Mouse (Mus musculus) neural tube, embryonic 11.5 days (tissue): Measurements from ENCODE around the gene Sprr2a1. TPM values are rescaled to one million over a fixed set of nuclear protein-coding genes. Genes with fewer than 3 reads are reported as not detected.
"Not testable (repeated sequence)": the region's sequence is repeated elsewhere in the genome, so short reads cannot be mapped to it uniquely, and the experiment has no call there.

ENCODE experiments used
- ATAC-seq: fragments of 200-750 bp; cut with Nextera tagmentation; 2 replicates; pipeline ENCODE4 v1.8.0; 2017; ENCODE audit warnings: moderate number of reproducible peaks, mild to moderate bottlenecking, moderate TSS enrichment, moderate library complexity; ENCODE audit not compliant: insufficient read depth, low FRiP score, low TSS enrichment
- DNase-seq: peaks from one replicate; pipeline ENCODE4 v3.0.0-alpha.2; 2015; ENCODE audit warnings: low spot score
- H3K27ac ChIP-seq: fragments of 300-500 bp; sonication (generic); 2 replicates; pipeline ENCODE4 v1.5.1; 2014; ENCODE audit warnings: low read depth, mild to moderate bottlenecking, low read length
- H3K27me3 ChIP-seq: fragments of 300-500 bp; sonication (generic); 2 replicates; pipeline ENCODE4 v1.6.1; 2014; ENCODE audit warnings: mild to moderate bottlenecking, low read length, mixed read lengths; ENCODE audit not compliant: control insufficient read depth, insufficient read depth
- H3K36me3 ChIP-seq: fragments of 300-500 bp; sonication (generic); 2 replicates; pipeline ENCODE4 v1.6.1; 2014; ENCODE audit warnings: mild to moderate bottlenecking, low read length, moderate library complexity, mixed read lengths; ENCODE audit not compliant: control insufficient read depth, insufficient read depth
- H3K4me1 ChIP-seq: fragments of 300-500 bp; sonication (generic); 2 replicates; pipeline ENCODE4 v1.6.1; 2014; ENCODE audit warnings: low read length, mixed read lengths; ENCODE audit not compliant: control insufficient read depth, insufficient read depth
- H3K4me2 ChIP-seq: fragments of 300-500 bp; sonication (generic); 2 replicates; pipeline ENCODE4 v1.6.1; 2014; ENCODE audit warnings: low read depth, mild to moderate bottlenecking, moderate library complexity
- H3K4me3 ChIP-seq: fragments of 300-500 bp; sonication (generic); 2 replicates; pipeline ENCODE4 v1.5.1; 2014; ENCODE audit warnings: low read depth, low read length
- H3K9ac ChIP-seq: fragments of 300-500 bp; sonication (generic); 2 replicates; pipeline ENCODE4 v1.6.1; 2014; ENCODE audit warnings: mild to moderate bottlenecking, low read length
- H3K9me3 ChIP-seq: fragments of 300-500 bp; sonication (generic); 2 replicates; pipeline ENCODE4 v1.6.1; 2016; ENCODE audit warnings: low read length; ENCODE audit not compliant: control insufficient read depth
- WGBS: fragments of 180-500 bp; shearing (Covaris S2); extraction: QIAGEN DNeasy Blood & Tissue Kit; methylation state at CpG from one replicate; pipeline ENCODE4 v1.1.7; 2014; 5-methylcytosine and 5-hydroxymethylcytosine counted together
- polyA plus RNA-seq: library from polyadenylated mRNA; unstranded; fragments of >200 nt; fragmentation: Nextera tagmentation; extraction: Ambion mirVana; gene quantifications from 2 replicates; pipeline ENCODE4 v1.2.1, GENCODE M21; 2014

Gene Sprr2a1
- polyA plus RNA-seq, 1 experiment from 2014 or later = not detected

DNA sequence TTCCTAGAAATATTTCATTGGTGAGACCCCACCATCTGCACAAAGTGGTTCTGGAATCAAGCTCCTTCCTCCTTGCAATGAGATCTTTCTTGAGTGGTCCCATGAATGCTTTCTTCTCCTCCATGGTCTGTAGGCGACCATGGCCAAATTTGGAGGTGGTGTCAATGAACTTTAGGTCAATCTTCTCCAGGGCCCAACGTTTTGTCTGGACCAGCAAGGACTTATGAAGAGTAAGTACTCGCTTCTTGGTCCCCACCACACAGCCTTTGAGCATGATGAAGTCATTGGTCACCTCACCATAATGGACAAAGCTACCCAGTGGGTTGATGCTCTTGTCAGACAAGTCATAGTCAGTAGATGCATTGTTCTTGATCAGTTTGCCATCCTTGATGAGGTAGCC, 11.8 kb downstream of the Sprr2a1 start:
- ATAC-seq = not testable (repeated sequence)

DNA sequence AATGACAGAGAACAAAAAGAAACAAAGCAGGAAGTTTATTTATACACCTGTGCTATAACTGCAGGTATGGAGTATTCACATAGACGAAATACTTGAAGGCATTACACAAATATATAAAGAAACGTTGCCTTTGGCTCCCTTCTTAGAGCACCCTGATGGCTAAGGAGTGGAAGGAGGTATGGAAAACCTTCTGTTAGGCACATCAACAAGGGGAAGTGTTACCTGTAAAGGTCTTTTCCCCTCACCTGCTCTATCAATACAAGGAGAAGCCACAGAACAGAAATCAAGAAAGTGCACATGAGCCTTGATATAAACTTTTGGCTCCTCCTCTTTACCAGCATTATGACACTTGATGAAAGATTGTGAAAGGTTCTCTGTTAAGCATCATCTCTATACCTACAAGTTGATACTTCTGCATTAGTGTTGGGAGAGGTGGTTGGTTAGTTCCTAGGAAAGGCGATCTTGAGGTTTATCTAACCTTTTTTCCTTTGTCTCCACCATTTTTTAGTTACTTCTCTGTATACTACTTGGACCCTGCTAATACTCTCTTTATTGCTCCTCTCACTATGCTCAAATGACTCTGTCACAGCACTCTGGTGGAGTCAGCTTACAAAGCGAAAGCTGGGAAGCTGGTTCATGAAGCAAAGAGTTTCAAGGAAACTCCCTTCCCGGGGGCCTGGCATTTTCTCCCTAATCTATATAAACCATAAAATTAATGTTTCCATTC, 21.0 kb downstream of the Sprr2a1 start:
- H3K9me3 ChIP-seq, DNase-seq, H3K4me2 ChIP-seq, ATAC-seq, H3K27ac ChIP-seq, H3K4me1 ChIP-seq, H3K4me3 ChIP-seq, H3K9ac ChIP-seq, H3K27me3 ChIP-seq, H3K36me3 ChIP-seq: not testable (repeated sequence)
- WGBS = no CpG with 5 or more reads among the region's 5 CpGs

More for the DNA sequence above, 11.8 kb downstream of the Sprr2a1 start:
- DNase-seq, H3K4me1 ChIP-seq, H3K27me3 ChIP-seq, H3K36me3 ChIP-seq, H3K9me3 ChIP-seq, H3K4me2 ChIP-seq, H3K4me3 ChIP-seq, H3K9ac ChIP-seq, H3K27ac ChIP-seq: not testable (repeated sequence)
- 82% methylated on average over 3 of the region's 3 CpGs for WGBS

DNA sequence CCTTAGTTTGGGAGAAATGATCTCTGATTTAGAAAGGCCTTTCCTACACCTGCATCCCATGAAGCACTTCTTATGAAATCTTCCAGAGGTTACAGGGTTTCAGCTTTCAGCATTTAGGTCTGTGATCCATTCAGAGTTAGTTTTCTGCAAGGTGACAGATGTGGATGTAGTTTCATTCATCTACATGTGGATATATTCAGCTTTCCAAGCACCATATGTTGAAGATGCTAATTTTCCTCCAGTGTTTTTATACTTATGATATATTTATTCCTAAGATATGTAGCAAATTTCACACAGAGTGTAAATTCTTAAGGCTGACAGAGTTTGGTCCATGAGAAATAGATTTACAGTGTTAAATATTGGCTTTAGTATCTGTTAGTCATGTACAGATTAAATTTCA, 23.1 kb downstream of the Sprr2a1 start:
- not testable (repeated sequence) for ATAC-seq, H3K36me3 ChIP-seq, H3K9ac ChIP-seq, DNase-seq, H3K4me1 ChIP-seq, H3K27ac ChIP-seq, H3K4me3 ChIP-seq, H3K4me2 ChIP-seq, H3K27me3 ChIP-seq, H3K9me3 ChIP-seq

DNA sequence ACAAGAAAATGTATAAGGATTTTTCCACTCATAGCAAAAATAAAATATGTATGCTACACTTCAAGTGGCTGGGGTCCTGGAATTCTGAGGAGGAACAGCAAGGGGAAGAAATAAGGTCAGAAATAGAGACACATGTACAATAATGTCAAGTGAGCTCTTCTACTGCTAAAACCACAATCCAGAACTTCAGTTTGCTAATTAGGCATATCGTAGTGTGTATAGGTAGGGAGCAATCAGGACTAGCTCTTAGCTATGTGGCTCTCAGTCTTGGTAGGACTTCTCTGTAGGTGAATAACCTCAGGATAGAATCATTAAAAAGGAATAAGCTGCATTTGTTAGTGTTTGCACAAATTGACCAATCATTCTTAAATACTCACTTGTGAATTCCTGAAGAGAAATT, 23.6 kb downstream of the Sprr2a1 start:
- not testable (repeated sequence) for H3K27ac ChIP-seq, H3K4me3 ChIP-seq, H3K27me3 ChIP-seq, DNase-seq, H3K4me1 ChIP-seq, H3K36me3 ChIP-seq, H3K4me2 ChIP-seq, H3K9ac ChIP-seq, H3K9me3 ChIP-seq, ATAC-seq
- WGBS = no CpG with 5 or more reads among the region's 1 CpGs

DNA sequence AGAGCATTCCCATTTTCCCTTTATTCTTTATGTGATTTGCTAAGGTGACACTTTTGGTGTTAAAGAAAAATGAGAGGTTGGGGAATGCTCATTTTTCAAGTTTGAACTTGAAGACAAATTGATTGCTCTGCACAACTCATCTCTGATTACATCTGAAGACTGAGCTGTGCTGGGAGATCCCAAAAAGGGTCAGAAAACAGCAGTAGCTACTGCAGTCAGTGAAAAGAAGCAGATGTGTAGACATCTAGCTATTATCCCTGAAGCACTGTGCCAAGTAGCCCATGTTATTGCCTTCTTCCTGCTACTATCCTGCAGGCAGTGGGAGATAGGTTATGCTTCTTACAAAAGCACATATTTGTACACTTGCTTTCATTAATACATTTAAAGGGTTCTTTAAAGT, 29.2 kb downstream of the Sprr2a1 start:
- H3K9ac ChIP-seq, DNase-seq, ATAC-seq, H3K9me3 ChIP-seq, H3K27ac ChIP-seq, H3K4me2 ChIP-seq, H3K36me3 ChIP-seq, H3K27me3 ChIP-seq, H3K4me3 ChIP-seq, H3K4me1 ChIP-seq: not testable (repeated sequence)

DNA sequence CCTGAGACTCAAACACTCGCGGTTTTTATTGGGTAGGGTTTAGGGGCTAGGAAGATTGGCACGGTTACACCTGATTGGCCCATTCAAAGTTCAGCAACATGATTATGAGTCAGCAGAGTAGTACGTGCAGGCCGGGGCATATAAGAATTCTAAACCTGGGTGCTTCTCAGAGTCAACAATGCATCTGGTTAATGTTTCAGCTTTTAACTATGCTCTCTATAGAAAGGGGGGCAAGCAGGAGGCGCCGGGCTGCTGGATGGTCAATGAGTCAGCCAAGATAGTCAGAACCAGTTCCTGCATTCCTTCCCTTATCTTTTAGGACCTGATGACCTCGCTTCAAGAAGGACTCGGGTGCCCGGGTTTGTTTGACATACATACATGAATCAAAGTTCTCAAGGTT, 30.6 kb downstream of the Sprr2a1 start:
- not testable (repeated sequence) for H3K4me3 ChIP-seq, ATAC-seq, H3K9ac ChIP-seq, H3K27me3 ChIP-seq, H3K9me3 ChIP-seq, H3K27ac ChIP-seq, DNase-seq, H3K4me1 ChIP-seq, H3K36me3 ChIP-seq, H3K4me2 ChIP-seq
- WGBS = no CpG with 5 or more reads among the region's 10 CpGs

DNA sequence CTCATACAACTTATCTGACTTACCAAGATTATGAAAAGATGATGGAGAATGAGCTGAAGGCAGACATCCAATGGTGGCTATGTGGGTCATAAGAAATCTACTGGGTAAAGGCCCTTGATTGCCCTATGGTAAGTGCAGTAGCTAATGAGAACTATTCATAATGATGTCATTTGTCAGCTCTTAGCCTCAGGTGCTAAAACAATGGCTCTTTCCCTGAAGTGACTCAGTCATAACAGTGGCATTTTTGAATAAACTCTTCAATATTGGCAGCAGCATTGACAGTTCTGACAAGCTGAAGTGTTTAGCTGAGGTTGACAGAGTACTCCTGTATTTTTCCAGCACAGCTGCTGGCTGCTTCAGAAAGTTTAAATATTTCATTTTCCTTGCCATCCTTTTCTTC, 32.9 kb downstream of the Sprr2a1 start:
- not testable (repeated sequence) for H3K4me3 ChIP-seq, H3K9me3 ChIP-seq, H3K36me3 ChIP-seq, ATAC-seq, H3K4me1 ChIP-seq, H3K9ac ChIP-seq, H3K27ac ChIP-seq, DNase-seq, H3K4me2 ChIP-seq, H3K27me3 ChIP-seq

DNA sequence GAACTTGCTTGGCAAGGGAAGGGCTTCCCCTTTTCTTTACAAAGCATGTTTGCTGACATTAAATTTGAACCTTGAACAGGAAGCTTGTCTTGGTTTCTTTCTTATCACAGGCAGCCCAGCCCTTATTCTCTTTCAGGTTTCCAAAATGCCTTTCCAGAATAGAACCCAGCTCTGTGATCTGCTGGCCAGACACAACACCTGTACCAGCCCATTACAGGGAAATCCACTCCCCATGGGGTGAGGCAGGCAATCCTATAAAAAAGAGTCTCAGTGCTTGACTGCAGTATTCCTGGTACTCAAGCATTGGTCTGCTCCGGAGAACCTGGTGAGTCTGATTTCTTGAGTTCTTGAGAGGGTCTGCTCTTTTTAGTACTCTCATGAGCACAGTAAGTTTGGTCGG, 34.9 kb downstream of the Sprr2a1 start:
- not testable (repeated sequence) for H3K36me3 ChIP-seq, H3K9me3 ChIP-seq, DNase-seq, H3K4me3 ChIP-seq, H3K4me2 ChIP-seq, H3K27me3 ChIP-seq, H3K4me1 ChIP-seq, H3K9ac ChIP-seq, H3K27ac ChIP-seq
- ATAC-seq = 0 out of 2 replicates have a peak, but pooled peaks have one; percentile 17
- 89% methylated on average over 1 of the region's 2 CpGs for WGBS

DNA sequence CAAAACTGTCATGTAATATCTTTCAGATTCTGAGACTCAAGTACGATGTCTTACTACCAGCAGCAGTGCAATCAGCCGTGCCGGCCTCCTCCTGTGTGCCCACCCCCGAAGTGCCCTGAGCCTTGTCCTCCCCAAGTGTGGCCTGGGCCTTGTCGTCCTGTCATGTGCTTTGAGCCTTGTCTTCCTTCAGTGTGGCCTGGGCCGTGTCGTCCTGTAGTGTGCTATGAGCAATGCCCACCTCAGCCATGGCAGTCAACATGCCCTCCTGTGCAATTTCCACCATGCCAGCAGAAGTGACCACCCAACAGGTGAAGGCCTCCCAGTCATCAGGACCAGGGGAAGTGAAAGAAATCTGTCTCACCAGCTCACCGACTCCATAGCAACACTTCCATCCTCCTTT, 38.3 kb downstream of the Sprr2a1 start:
- not testable (repeated sequence) for H3K27me3 ChIP-seq, H3K9me3 ChIP-seq, H3K9ac ChIP-seq, H3K36me3 ChIP-seq, H3K4me3 ChIP-seq, H3K27ac ChIP-seq, DNase-seq, H3K4me2 ChIP-seq, H3K4me1 ChIP-seq
- no CpG with 5 or more reads among the region's 8 CpGs for WGBS
- peak; percentile 24; the same call in 1 of the 2 replicates for ATAC-seq
